Mouse (Mus musculus): ENCODE results near the gene Nt5c1b.

DNA sequence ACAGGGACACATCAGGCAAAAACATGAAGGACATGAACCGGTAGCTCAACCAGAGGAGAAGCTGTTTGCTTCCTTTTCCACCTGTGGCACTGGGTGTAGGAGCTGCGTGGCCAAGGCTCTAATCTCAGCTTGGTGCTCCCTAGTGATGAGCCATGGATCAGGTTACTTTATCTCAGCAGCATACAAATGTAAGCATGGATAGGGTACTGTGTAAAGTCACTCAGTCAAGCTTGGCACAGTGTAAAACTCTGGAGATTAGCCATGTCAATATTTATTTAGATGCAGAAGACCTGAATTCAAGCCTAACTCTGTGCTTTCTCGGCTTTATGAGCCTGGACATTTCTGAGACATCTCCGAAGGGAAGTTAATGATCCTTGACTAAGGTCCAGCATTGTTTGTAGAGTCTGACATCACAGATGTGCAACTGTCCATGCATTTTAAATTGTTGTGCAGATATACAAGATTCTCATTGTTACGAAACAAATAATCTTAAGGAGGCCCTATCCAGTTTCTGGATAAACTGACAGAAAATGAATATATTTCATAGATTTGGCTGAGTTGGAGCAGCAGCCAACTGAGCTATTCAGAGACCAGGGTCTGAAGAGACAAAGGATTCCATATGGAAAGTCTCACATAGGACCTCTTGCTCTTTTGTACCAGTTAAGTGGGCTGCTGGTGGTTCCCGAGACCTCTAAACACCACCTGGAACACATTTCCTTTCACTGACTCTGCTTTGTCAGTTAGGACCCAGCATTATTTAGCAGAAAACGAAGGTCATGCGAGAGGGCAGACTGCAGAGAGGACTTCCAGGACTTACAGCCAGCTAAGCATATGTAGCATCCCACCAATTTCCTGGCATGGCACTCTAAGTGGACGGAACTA lies 56.5 kb downstream of the Nt5c1b start:
- TF ChIP-seq CTCF (IDR thresholded peaks at IDR 0.05) = no peak
- TF ChIP-seq EP300 (IDR thresholded peaks at IDR 0.05) = peak; percentile 69
